Mouse (Mus musculus) effector memory CD4-positive, alpha-beta T cell, adult 5 months (primary cell): ENCODE data around the gene Slc22a7. TPM values are rescaled to one million over a fixed set of nuclear protein-coding genes. Genes with fewer than 3 reads are reported as not detected.

ENCODE experiments used
- polyA plus RNA-seq: library from polyadenylated mRNA; unstranded; fragments of 100-300 nt; shearing (Covaris generic); gene quantifications from one replicate; pipeline ENCODE4 v1.2.1, GENCODE M21; 2017

Gene Slc22a7
- polyA plus RNA-seq: not detected

DNA sequence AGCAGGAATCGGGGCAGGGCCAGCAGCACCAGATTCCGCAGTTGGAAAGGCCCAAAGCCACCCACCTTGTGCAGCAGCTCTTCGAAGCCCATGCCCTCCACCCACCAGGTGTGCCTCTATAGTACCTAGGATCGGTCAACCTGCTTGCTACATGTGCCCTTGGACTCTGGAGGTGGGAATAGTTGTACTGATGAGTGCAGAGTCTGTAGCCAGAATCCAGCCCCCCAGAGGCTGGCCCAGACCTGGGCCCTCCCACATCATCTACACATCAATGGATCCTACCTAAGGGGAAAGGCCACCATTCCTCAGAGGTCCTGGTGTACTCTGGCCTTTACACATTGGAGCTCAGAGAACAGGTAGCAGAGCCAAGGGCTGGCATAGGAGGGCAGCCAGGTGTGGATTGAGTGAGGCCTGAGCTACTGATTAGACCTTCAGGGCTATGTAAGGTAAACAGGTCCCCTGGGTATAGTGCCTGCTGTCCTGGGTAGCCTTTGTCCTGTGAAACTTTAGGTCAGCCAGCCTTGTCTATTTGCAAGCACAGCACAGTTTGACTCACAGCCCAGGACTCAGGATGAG is at the start of gene Slc22a7:
TSS of gene Slc22a7 (minus strand) at position 160 of the 576 bp plus-strand sequence.

DNA sequence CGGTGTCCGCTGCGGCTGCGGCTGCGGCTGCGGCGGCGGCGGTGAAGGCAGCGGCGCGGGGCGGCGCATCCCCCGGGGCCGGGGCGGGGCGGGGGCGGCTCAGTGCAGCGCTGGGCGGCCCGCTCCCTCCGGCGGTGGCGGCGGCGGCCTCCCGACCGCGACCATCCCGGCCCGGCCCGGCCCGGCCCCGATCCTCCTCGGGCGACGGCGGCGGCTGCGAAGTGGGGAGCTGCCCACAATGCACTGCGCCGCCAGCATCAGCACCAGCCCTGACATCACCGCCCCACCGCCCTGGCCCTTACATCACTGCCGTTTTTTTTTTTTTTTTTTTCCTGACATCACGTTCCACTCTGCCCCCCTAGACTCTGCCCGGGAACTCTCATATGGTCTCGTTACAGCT is 49.2 kb upstream of the Slc22a7 start, which contains the start of gene Ttbk1:
TSS of gene Ttbk1 (minus strand) at position 245 of the 400 bp plus-strand sequence.

DNA sequence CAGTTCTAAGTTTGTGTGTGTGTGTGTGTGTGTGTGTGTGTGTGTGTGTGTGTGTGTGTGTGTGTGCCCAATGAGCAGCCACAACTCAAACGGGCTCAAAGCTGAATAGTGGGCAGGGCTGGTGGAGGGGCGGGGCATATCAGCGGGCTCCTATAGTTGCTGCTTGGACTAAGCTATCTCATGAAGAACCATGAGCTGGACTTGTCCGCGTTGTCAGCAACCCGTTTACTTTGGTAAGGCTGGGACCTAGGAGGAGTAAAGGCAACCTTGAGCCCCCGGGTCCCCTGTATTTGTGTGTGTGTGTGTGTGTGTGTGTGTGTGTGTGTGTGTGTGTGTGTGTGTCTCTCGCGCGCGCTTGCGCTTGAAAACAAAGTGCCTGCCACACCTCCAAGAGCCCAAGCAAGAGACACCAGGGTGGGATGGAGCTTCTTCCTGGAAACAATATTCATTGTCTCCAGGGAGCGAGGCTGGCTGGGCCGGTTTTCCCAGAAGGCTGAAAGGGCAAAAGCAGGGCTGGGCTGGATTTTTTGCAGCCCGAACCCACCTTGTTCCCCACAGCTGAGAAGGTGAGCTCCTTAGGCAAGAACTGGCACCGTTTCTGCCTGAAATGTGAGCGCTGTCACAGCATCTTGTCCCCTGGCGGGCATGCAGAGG is 9.4 kb downstream of the Slc22a7 start, which contains the start of gene Crip3:
TSS of gene Crip3 (plus strand) at position 166 of the 654 bp plus-strand sequence.

DNA sequence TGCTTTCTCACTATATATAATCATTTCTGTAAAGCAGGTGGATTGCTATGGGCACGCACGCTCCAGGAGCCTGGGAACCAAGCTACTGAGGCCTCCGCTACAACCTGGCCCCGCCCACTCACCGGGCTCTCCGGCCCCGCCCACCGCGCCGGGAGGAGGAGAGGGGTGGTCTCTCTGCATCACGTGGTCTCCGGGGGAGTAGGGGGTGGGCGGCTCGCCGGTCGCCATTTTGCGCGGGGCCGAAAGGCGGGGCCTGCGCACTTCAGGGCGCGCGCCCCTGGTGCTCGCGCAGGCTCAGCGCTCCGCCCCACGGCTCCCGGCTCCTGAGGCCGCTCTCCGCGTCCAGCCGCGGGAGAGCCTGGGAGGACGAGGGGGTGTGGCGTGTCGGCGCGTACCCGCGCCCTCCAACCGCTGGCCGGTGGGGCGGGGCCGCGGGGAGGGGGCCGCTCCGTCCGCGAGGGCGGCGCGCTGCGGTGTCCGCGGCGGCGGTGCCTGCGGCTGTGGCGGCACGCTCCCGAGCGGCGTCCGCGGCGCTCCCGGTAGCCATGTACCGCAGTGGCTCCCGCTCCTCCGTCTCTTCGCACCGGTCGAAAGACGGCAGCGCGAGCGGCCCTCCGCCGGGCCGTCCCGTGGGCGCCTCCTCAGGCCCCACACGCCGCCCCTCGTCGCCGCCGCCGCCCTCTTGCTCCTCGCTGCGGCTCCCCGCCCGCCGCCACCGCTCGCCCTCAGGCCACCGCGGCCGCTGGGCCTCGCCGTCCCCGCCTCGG is 54.8 kb downstream of the Slc22a7 start, which contains the start of gene Zfp318:
TSS of gene Zfp318 (plus strand) at position 438 of the 767 bp plus-strand sequence.

Other genes with a start within 250 kb of the Slc22a7 start
- 4.1 TPM for gene Polh, start 235.8 kb downstream of the Slc22a7 start, polyA plus RNA-seq
- gene Xpo5, start 235.7 kb downstream of the Slc22a7 start, polyA plus RNA-seq: 25.6 TPM
- 63.9 TPM for gene Polr1c, start 190.4 kb downstream of the Slc22a7 start, polyA plus RNA-seq
- gene Yipf3, start 190.4 kb downstream of the Slc22a7 start, polyA plus RNA-seq: 135 TPM
- not detected for gene Lrrc73, start 184.9 kb downstream of the Slc22a7 start, polyA plus RNA-seq
- 41.4 TPM for gene Tjap1, start 155.4 kb downstream of the Slc22a7 start, polyA plus RNA-seq
- gene Dlk2, start 141.0 kb downstream of the Slc22a7 start, polyA plus RNA-seq: 0.62 TPM
- 6.4 TPM for gene Abcc10, start 110.1 kb downstream of the Slc22a7 start, polyA plus RNA-seq
- 9.9 TPM for gene Zfp318, start 54.7 kb downstream of the Slc22a7 start, polyA plus RNA-seq
- not detected for gene Crip3, start 9.5 kb downstream of the Slc22a7 start, polyA plus RNA-seq
- gene Ttbk1, start 49.2 kb upstream of the Slc22a7 start, polyA plus RNA-seq: 0.40 TPM
- gene Dnph1, start 58.3 kb upstream of the Slc22a7 start, polyA plus RNA-seq: not detected
- gene Cul9, start 107.9 kb upstream of the Slc22a7 start, polyA plus RNA-seq: 6.6 TPM
- 33.2 TPM for gene Srf, start 117.7 kb upstream of the Slc22a7 start, polyA plus RNA-seq
- not detected for gene Ptk7, start 191.0 kb upstream of the Slc22a7 start, polyA plus RNA-seq
- gene Klc4, start 207.6 kb upstream of the Slc22a7 start, polyA plus RNA-seq: 15.9 TPM
- 31.6 TPM for gene Mrpl2, start 207.8 kb upstream of the Slc22a7 start, polyA plus RNA-seq
- gene Cul7, start 211.9 kb upstream of the Slc22a7 start, polyA plus RNA-seq: 2.1 TPM
- gene Rrp36, start 235.9 kb upstream of the Slc22a7 start, polyA plus RNA-seq: 31.0 TPM
- gene Mea1, start 240.3 kb upstream of the Slc22a7 start, polyA plus RNA-seq: 74.9 TPM
- 80.9 TPM for gene Klhdc3, start 242.5 kb upstream of the Slc22a7 start, polyA plus RNA-seq